Mouse (Mus musculus): ENCODE measurements around the gene Acyp1. TPM values are rescaled to one million over a fixed set of nuclear protein-coding genes. Genes with fewer than 3 reads are reported as not detected.

Gene Acyp1
- 56.4 TPM in 2 replicates for polyA plus RNA-seq (2015; fragmentation: Nextera tagmentation; extraction: Ambion mirVana)

DNA sequence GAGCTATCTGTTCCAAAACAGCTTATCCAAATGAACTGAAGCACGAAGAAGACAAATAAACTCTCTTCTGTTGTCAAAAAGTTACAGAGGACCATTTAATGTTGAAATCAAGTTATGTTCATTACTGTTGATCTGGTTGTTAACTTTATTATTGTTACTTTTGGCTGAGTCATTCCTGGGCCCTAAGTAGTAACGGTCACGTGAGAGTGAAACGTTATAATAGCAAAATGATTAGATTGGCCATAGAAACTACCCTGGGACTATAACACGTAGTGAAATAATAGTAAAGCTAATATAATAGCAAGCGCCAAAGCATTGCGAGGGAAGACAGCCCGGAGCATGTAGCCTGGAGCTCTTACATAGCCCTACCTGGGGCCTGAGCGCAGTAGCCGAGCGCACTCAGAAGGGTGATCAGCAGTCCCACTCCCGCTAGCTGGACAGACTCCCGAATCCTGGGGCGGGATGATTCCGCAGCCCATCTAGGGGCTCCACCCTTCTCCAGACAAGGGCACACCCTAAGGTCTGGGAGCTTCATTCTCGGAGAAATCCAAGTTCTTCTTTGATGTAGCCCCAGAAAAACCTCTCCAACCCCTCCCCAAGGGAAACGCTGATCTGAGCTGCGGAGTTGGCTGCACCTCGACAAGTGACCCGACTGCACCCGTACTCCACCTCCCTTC lies at the start of gene Acyp1:
Gene Acyp1, minus strand, starts transcription at position 630 of the 677 bp plus-strand sequence.
- peaks cover 15% of the 10 kb centered on the region for H3K4me1 ChIP-seq
- H3K27me3 ChIP-seq = no peaks in the 10 kb centered on the region
- no peaks in the 10 kb centered on the region for H3K36me3 ChIP-seq
- peak; percentile 67 for ATAC-seq (replicated peaks)
- H3K27ac ChIP-seq (replicated peaks) = no peak within 1 kb of the TSS
- H3K9ac ChIP-seq (replicated peaks) = peak within 1 kb of the TSS; percentile 38
- no peaks in the 10 kb centered on the region for H3K9me3 ChIP-seq
- peak within 1 kb of the TSS; percentile 46 for H3K4me3 ChIP-seq
- H3K4me2 ChIP-seq (replicated peaks) = peak within 1 kb of the TSS; percentile 76
- 7% methylated on average over 21 of the region's 21 CpGs for WGBS

- Histone ChIP-seq H3K4me2 (replicated peaks) (peak overlapping the region; percentile 63; the same call in 1 of the 2 replicates), H3K9me3 (no peaks in the 10 kb centered on the region), H3K9ac (replicated peaks) (no peak overlapping the region), H3K4me1 (peaks cover 23% of the 10 kb centered on the region), H3K27ac (replicated peaks) (no peak overlapping the region), H3K4me3 (peak overlapping the region; percentile 92; the same call in 1 of the 2 replicates), H3K27me3 (no peaks in the 10 kb centered on the region), H3K36me3 (peaks cover 25% of the 10 kb centered on the region)
- no peak for ATAC-seq (replicated peaks)
- 84% methylated on average over 6 of the region's 6 CpGs for WGBS
Observed at GRCm38 (mm10) chr12:85337567-85338311, 49.5 kb upstream of the Acyp1 start.

DNA sequence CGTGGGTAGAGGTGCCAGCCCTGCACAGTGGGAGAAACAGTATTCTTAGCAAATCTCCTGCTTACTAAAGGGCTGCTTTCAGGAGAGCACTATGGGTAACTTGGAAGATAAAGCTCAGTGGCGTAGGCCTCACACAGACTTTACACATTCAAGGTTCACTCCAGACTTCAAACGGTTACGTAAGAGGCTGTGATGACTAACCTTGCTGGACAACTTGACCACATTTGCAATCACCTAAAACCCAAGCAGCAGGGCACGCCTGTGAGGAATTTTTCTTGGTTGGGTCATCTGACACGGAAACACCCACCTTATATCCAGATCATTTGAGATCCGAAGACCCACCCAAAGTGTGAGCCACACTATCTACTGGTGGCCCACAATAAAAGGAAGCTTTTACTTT lies 41.9 kb upstream of the Acyp1 start:
- WGBS = 94% methylated on average over 7 of the region's 7 CpGs
- Histone ChIP-seq H3K27ac (replicated peaks) (no peak overlapping the region), H3K36me3 (peaks cover 85% of the 10 kb centered on the region), H3K27me3 (no peaks in the 10 kb centered on the region), H3K4me1 (no peaks in the 10 kb centered on the region), H3K9ac (replicated peaks) (no peak overlapping the region), H3K4me3 (no peak overlapping the region), H3K9me3 (no peaks in the 10 kb centered on the region), H3K4me2 (replicated peaks) (no peak overlapping the region)
- ATAC-seq (replicated peaks) = no peak

- no peak for ATAC-seq (replicated peaks)
- no peak overlapping the region for H3K4me2 ChIP-seq (replicated peaks)
- 59% methylated on average over 3 of the region's 3 CpGs for WGBS
Observed at GRCm38 (mm10) chr12:85308651-85309050, 20.4 kb upstream of the Acyp1 start.

GRCm38 (mm10) chr12:85305247-85305892 lies 17.1 kb upstream of the Acyp1 start:
- Histone ChIP-seq H3K9ac (replicated peaks) (no peak overlapping the region), H3K27ac (replicated peaks) (no peak overlapping the region; the same call in 1 of the 2 replicates)
- 46% methylated on average over 16 of the region's 16 CpGs for WGBS

More at GRCm38 (mm10) chr12:85308651-85309050, 20.4 kb upstream of the Acyp1 start:
- Histone ChIP-seq H3K36me3 (peaks cover 90% of the 10 kb centered on the region), H3K27ac (replicated peaks) (no peak overlapping the region), H3K4me1 (no peaks in the 10 kb centered on the region), H3K9me3 (no peaks in the 10 kb centered on the region), H3K4me3 (no peak overlapping the region), H3K9ac (replicated peaks) (no peak overlapping the region), H3K27me3 (no peaks in the 10 kb centered on the region)

GRCm38 (mm10) chr12:85304725-85305124 lies 16.5 kb upstream of the Acyp1 start:
- peaks cover 87% of the 10 kb centered on the region for H3K36me3 ChIP-seq
- H3K9ac ChIP-seq (replicated peaks) = no peak overlapping the region
- H3K9me3 ChIP-seq = no peaks in the 10 kb centered on the region
- no peak for ATAC-seq (replicated peaks)
- H3K27ac ChIP-seq (replicated peaks) = no peak overlapping the region
- H3K4me2 ChIP-seq (replicated peaks) = no peak overlapping the region
- H3K4me1 ChIP-seq = no peaks in the 10 kb centered on the region
- H3K4me3 ChIP-seq = no peak overlapping the region
- no peaks in the 10 kb centered on the region for H3K27me3 ChIP-seq
- WGBS = 83% methylated on average over 4 of the region's 4 CpGs

More at GRCm38 (mm10) chr12:85305247-85305892, 17.1 kb upstream of the Acyp1 start:
- H3K4me2 ChIP-seq (replicated peaks) = no peak overlapping the region
- H3K27me3 ChIP-seq = no peaks in the 10 kb centered on the region
- H3K4me3 ChIP-seq = no peak overlapping the region
- peak; percentile 58 for ATAC-seq (replicated peaks)
- H3K36me3 ChIP-seq = peaks cover 89% of the 10 kb centered on the region
- H3K4me1 ChIP-seq = no peaks in the 10 kb centered on the region
- no peaks in the 10 kb centered on the region for H3K9me3 ChIP-seq

DNA sequence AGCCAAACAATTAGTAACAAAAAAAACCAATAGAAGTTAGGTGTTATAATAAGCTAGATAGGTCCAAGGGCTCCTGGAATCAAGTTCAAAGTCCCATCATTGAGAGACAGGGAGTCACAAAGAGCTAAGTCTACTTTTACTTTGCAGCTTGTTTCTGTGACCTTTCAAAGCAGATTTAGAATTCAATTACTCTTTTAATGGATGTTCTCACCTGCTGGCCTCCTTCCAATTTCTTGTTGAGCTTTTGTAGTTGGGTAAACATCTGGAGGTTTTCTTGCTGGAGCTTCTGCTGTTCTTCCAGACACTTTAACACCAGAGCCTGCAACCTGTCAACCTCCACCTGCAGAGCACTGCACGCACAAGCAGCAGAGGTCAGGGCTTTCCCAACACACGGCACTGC lies 15.0 kb upstream of the Acyp1 start:
- Histone ChIP-seq H3K36me3 (peaks cover 78% of the 10 kb centered on the region), H3K27me3 (no peaks in the 10 kb centered on the region)
- ATAC-seq (replicated peaks) = no peak

GRCm38 (mm10) chr12:85298835-85299180 lies 10.6 kb upstream of the Acyp1 start:
- Histone ChIP-seq H3K9me3 (no peaks in the 10 kb centered on the region), H3K27me3 (no peaks in the 10 kb centered on the region), H3K9ac (replicated peaks) (no peak overlapping the region), H3K27ac (replicated peaks) (no peak overlapping the region), H3K4me2 (replicated peaks) (no peak overlapping the region), H3K36me3 (peaks cover 40% of the 10 kb centered on the region), H3K4me3 (no peak overlapping the region), H3K4me1 (no peaks in the 10 kb centered on the region)
- ATAC-seq (replicated peaks) = no peak
- WGBS = 91% methylated on average over 1 of the region's 1 CpGs

More for the DNA sequence above, 15.0 kb upstream of the Acyp1 start:
- Histone ChIP-seq H3K4me1 (no peaks in the 10 kb centered on the region), H3K4me2 (replicated peaks) (no peak overlapping the region), H3K4me3 (no peak overlapping the region), H3K9me3 (no peaks in the 10 kb centered on the region), H3K9ac (replicated peaks) (no peak overlapping the region), H3K27ac (replicated peaks) (no peak overlapping the region)
- WGBS = 85% methylated on average over 2 of the region's 2 CpGs

GRCm38 (mm10) chr12:85298127-85298834 lies 10.0 kb upstream of the Acyp1 start:
- H3K9ac ChIP-seq (replicated peaks) = no peak overlapping the region
- H3K27me3 ChIP-seq = no peaks in the 10 kb centered on the region
- H3K4me2 ChIP-seq (replicated peaks) = no peak overlapping the region
- no peak for ATAC-seq (replicated peaks)
- no peak overlapping the region for H3K4me3 ChIP-seq
- no peaks in the 10 kb centered on the region for H3K4me1 ChIP-seq
- no peak overlapping the region for H3K27ac ChIP-seq (replicated peaks)
- H3K36me3 ChIP-seq = peaks cover 37% of the 10 kb centered on the region
- WGBS = 90% methylated on average over 11 of the region's 11 CpGs
- no peaks in the 10 kb centered on the region for H3K9me3 ChIP-seq

DNA sequence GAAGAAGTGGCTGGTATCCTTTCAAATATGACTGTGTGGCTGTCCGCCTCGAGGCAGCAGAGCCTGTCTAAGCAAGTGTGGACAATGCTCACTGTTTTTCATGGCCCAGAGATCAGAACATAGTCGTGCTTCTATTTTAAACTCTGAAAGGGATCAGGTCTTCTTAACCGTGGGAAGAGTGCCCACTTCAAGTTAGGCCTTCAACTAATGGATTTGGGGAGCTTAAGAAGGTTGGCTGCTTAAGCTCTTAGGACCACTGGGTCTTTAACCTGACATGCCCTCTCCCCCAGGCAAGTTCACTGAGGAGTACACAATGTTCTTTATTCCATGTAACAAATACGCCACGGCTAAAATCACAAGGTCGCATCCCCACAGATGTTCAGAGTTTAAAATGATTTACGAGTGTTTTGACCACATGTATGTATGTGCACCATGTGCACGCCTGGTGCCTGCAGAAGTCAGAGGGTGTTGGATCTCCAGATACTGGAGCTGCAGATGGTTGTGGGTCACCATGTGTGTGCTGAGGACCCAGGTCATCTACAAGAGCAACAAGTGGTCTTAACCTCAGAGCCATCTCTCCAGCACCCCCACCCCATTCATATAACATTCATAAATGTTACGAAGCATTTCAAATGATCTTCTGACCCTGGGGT lies 9.2 kb upstream of the Acyp1 start:
- ATAC-seq (replicated peaks) = no peak

GRCm38 (mm10) chr12:85296915-85297314 lies 8.7 kb upstream of the Acyp1 start:
- H3K27me3 ChIP-seq = no peaks in the 10 kb centered on the region
- H3K9me3 ChIP-seq = no peaks in the 10 kb centered on the region
- H3K9ac ChIP-seq (replicated peaks) = no peak overlapping the region
- H3K4me2 ChIP-seq (replicated peaks) = no peak overlapping the region
- no peak for ATAC-seq (replicated peaks)
- no peaks in the 10 kb centered on the region for H3K4me1 ChIP-seq
- peaks cover 26% of the 10 kb centered on the region for H3K36me3 ChIP-seq
- H3K27ac ChIP-seq (replicated peaks) = no peak overlapping the region
- H3K4me3 ChIP-seq = no peak overlapping the region
- 67% methylated on average over 5 of the region's 5 CpGs for WGBS

More for the DNA sequence above, 9.2 kb upstream of the Acyp1 start:
- no peak overlapping the region for H3K9ac ChIP-seq (replicated peaks)
- H3K4me2 ChIP-seq (replicated peaks) = no peak overlapping the region
- no peak overlapping the region for H3K4me3 ChIP-seq
- no peak overlapping the region for H3K27ac ChIP-seq (replicated peaks)
- no peaks in the 10 kb centered on the region for H3K4me1 ChIP-seq
- no peaks in the 10 kb centered on the region for H3K9me3 ChIP-seq
- peaks cover 31% of the 10 kb centered on the region for H3K36me3 ChIP-seq
- 82% methylated on average over 10 of the region's 10 CpGs for WGBS
- H3K27me3 ChIP-seq = no peaks in the 10 kb centered on the region

Data from forebrain, embryonic 15.5 days (tissue).